Mouse (Mus musculus) lung, adult 18-20 months (tissue): ENCODE data around the gene Rwdd3.

Experiments used
- DNase-seq, 2 experiments: peaks; one replicate each; pipeline ENCODE4 v3.0.0; 2022; ENCODE audit warnings: mixed read lengths in 2 of 2

Gene Rwdd3

GRCm38 (mm10) chr3:121171243-121171871 is at the start of gene Rwdd3:
Gene Rwdd3, minus strand, starts transcription at chr3:121171695.
- peak; percentile 88 to 89 for DNase-seq

- no peak for DNase-seq
Measured at GRCm38 (mm10) chr3:121217011-121217410, 45.5 kb upstream of the Rwdd3 start.

- DNase-seq, result no peak
Measured at GRCm38 (mm10) chr3:121213501-121213900, 42.0 kb upstream of the Rwdd3 start.

GRCm38 (mm10) chr3:121212156-121212555 is 40.7 kb upstream of the Rwdd3 start:
- no peak for DNase-seq

- DNase-seq, result no peak
Measured at GRCm38 (mm10) chr3:121208994-121209393, 37.5 kb upstream of the Rwdd3 start.

DNA sequence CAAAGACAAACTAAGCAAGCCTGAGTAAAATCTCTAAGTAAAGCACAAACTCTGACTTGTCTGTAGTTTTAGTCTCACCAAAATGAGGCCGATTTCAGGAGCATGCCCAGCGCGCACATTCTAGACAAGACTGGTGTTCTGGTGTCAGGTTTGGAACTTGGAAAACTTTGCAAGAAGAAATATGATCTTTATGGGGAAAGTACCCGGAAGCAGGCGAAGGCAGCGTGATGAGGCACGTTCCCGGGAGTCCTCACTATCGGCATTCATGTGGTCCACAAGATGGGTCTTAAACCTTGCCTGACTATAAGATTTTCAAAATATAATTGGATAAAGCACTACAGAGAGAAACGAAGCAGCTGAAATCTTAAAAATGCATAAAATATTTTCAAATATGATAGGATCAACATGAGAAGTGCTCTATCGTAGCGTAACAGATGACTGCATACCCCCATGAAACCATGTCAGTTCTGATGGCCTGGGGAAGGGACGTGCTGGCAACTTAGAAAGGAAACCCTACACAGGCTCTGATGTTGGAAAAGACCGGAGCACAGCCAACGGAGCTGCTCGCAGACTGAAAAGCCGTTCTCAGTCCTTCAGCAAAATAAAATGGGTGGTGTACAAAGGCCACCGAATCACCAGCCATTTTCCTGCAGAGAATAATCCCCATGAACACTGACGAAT is 34.8 kb upstream of the Rwdd3 start:
- no peak for DNase-seq

- no peak for DNase-seq
Measured at GRCm38 (mm10) chr3:121202638-121203037, 31.1 kb upstream of the Rwdd3 start.

DNA sequence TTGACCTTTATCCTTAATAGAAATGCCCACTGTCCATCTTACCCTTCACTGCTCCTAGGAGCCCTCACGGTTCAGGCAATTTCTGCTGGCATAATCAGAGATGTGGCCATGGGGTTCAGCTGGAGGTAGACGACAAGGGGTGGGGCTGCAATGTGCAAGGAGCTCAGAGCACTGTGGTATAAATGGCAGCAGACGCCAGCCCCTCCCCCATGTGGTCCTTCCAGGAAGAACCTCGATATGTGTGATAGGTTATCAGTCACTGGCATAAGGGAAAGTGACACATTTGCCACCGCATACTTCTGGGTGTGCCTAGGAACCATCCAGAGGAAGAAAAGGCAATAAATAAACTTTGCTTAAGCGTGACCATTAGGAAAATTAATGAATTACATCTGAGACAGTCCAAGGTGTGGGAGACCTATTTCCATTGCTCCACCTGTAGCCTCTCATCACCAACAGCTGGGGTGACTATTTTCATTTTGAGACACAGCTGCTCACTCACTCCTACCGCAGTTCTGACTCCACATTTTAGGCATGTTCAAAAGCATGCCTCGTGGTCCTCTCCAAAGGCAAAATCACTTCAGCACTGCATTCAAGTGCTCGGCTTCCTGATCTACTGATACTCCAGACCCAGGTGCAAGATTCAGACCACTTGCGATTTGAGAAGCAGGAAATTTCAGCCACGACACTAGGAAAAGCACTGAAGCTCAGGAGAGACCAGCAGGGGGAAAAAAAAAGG is 29.7 kb upstream of the Rwdd3 start:
- peak; percentile 27 to 34 for DNase-seq

- peak; percentile 56 to 61 for DNase-seq
Measured at GRCm38 (mm10) chr3:121189199-121189598, 17.7 kb upstream of the Rwdd3 start.

GRCm38 (mm10) chr3:121187510-121187909 is 16.0 kb upstream of the Rwdd3 start:
- no peak for DNase-seq

GRCm38 (mm10) chr3:121186925-121187324 is 15.4 kb upstream of the Rwdd3 start:
- DNase-seq, result peak in 1 of 2 experiments; percentile 62

DNA sequence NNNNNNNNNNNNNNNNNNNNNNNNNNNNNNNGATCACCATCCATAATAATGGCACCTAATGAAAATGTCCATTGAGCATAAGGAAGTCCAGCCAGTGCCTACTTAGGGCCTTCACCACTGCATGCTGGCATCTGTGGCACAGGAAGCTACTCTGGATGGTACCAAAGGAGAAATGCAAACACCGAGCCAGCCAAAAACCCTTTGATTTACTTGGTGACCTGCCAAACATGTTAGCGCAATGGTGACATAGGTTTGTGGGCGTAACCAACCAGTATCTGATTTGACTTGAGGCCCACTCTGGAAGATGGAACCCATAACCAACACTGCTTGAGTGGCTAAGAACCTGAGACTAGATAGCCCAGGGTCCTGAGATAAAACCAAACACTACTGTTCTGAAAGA is 13.7 kb upstream of the Rwdd3 start:
- peak; percentile 22 to 43 for DNase-seq

- DNase-seq, result no peak
Measured at GRCm38 (mm10) chr3:121176011-121176410, 4.5 kb upstream of the Rwdd3 start.

GRCm38 (mm10) chr3:121174248-121174945 is 2.9 kb upstream of the Rwdd3 start:
- DNase-seq, result no peak

DNA sequence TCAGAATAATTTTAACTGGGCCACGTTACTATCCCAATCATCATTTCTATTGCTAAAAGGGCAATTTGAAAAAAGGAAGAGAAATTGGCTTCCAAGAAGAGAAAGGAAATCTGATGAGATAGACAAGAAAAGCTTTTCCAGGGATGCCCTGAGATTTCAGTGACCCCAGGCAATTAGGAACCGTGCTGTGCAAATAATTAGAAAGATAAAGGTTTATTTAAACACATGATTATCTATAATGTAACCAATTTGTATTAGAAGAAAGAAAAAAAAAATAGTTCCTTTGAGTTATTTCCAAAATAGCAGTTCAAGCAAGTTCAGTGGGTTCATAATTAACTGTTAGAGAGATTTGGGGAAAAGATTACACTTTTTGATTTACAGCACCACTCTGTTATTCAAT is 1.2 kb upstream of the Rwdd3 start:
- no peak for DNase-seq

DNA sequence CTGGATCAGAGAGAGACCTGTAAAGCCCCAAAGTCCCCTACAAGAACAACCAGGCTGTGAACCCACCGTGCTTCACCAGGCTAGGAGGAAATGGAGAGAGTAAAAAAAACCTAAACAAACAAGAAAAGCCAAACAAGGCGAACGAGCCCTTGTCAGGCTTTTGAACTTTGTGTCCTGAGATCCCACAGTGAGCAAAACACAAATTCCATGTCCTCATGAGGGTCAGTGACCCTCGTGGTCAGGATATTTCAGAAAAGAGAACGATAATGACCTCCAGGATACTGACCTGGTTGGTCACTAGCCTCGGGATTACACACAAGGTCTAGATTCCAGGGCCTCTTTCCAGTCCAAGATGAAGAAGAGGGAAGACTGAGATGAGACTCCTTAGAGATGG is 374 bp upstream of the Rwdd3 start:
- no peak for DNase-seq

DNA sequence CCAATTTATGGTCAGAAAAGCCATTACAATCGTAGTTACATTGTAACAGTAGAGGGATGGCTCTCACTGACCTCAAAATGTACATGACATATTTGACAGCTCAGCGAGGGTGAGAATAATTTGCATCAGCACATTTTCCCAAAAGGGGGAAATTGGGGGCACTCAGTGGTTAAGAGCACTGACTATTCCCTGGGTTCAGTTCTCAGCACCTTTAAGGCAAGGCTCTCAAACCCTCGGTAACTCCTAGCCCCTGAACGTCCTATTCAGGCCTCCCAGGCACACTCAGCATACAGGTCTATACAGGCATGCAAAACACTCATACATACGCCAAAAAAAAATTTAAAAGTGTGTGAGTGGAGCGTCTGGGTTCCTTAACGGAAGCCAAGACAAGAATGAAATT is 864 bp downstream of the Rwdd3 start:
- no peak for DNase-seq

- no peak for DNase-seq
Measured at GRCm38 (mm10) chr3:121169092-121169942, 2.2 kb downstream of the Rwdd3 start.

DNA sequence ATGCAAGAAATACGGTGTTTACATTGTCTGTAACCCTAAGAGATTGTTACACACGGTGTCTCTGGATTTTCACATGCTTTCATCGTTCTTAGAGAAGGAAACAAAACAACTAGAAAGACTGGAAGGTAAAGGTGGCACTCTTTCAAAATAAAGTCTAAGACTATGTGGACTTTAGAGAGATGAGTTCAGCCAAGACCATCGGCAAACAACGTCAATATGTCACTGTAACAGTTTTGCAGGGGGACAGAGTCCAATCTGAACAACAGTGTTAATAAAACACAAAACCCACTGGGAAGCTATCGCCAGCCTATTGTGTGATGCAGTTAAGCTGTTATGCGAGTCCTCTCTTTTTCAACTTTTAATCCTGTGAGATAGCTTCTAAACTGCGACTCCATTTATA is 2.9 kb downstream of the Rwdd3 start:
- no peak for DNase-seq

DNA sequence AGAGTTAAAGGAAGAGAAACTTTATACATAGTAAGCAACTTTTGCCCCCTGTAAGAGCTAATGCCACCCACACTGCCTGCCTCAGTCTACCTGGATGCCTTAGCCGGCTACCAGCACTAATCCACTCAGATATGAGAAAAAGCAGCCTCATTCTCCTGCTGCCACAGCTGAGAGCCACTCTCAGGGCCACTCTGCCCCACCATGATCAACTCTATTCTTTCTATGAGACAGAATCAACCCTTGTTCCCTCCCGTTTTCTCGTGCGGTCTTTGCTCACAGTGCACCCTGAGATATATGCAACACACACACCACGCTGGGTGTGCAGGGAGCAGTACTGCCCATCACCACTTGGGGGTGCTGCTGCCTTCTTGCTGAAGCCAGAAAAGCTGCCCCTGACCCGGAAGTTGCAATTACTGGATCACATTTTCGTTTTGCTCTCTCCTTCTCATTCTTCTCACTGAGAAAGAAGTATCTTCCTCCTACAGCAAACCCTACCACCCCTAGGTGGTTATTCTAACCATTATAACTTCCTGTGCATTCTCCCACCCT is 8.2 kb downstream of the Rwdd3 start:
- DNase-seq, result peak; percentile 53 to 61

GRCm38 (mm10) chr3:121161661-121162060 is 9.8 kb downstream of the Rwdd3 start:
- DNase-seq, result no peak

- DNase-seq, result no peak
Measured at GRCm38 (mm10) chr3:121160424-121160823, 11.1 kb downstream of the Rwdd3 start.
